Mouse (Mus musculus): ENCODE measurements around the gene Klhl15. TPM values are rescaled to one million over a fixed set of nuclear protein-coding genes. Genes with fewer than 3 reads are reported as not detected.

Gene Klhl15
- polyA plus RNA-seq (2017; shearing (Covaris generic)): 15.0 TPM

GRCm38 (mm10) chrX:94234532-94235189 lies at the start of gene Klhl15:
Gene Klhl15, plus strand, starts transcription at chrX:94234599.

GRCm38 (mm10) chrX:94212597-94213321 lies 21.6 kb upstream of the Klhl15 start, which contains the start of gene Eif2s3x:
Gene Eif2s3x, minus strand, starts transcription at chrX:94212862.

Other genes with a start within 250 kb of the Klhl15 start
- 44.9 TPM for gene Zfx, start 110.9 kb upstream of the Klhl15 start, polyA plus RNA-seq (2017; shearing (Covaris generic))
- gene Eif2s3x, start 21.7 kb upstream of the Klhl15 start, polyA plus RNA-seq (2017; shearing (Covaris generic)): 44.3 TPM
- gene Fam90a1b, start 132.2 kb downstream of the Klhl15 start, polyA plus RNA-seq (2017; shearing (Covaris generic)): not detected
- 13.6 TPM for gene Apoo, start 132.5 kb downstream of the Klhl15 start, polyA plus RNA-seq (2017; shearing (Covaris generic))

Measured in effector memory CD4-positive, alpha-beta T cell, adult 5 months (primary cell).